Mouse (Mus musculus): Measurements from ENCODE around the gene Cd40. TPM values are rescaled to one million over a fixed set of nuclear protein-coding genes. Genes with fewer than 3 reads are reported as not detected.

Cd40 gene
- polyA plus RNA-seq (2016; fragmentation: Nextera tagmentation; extraction: Ambion mirVana), result 5.5 and 7.8 TPM in 2 replicates

GRCm38 (mm10) chr2:165054888-165055852, at the start of gene Cd40:
Cd40 (plus strand) TSS chr2:165055627.
- Histone ChIP-seq H3K27ac (no peak within 1 kb of the TSS), H3K9ac (replicated peaks) (peak within 1 kb of the TSS; percentile 52), H3K36me3 (no peaks in the 10 kb centered on the region), H3K27me3 (peaks cover 21% of the 10 kb centered on the region; the same call in 1 of the 2 replicates), H3K4me3 (replicated peaks) (peak within 1 kb of the TSS; percentile 29), H3K4me1 (replicated peaks) (peaks cover 19% of the 10 kb centered on the region), H3K4me2 (peak within 1 kb of the TSS; percentile 58), H3K9me3 (no peaks in the 10 kb centered on the region)
- ATAC-seq (ENCODE audit: insufficient number of reproducible peaks, insufficient read depth, low FRiP score, low TSS enrichment, low read depth), result no peak
- 18% methylated on average over 25 of the region's 25 CpGs for WGBS

GRCm38 (mm10) chr2:165006813-165007212, 48.6 kb upstream of the Cd40 start:
- Histone ChIP-seq H3K36me3 (peaks cover 100% of the 10 kb centered on the region), H3K27ac (no peak overlapping the region), H3K9ac (replicated peaks) (no peak overlapping the region), H3K4me2 (no peak overlapping the region), H3K27me3 (no peaks in the 10 kb centered on the region), H3K4me3 (replicated peaks) (no peak overlapping the region), H3K4me1 (replicated peaks) (no peaks in the 10 kb centered on the region), H3K9me3 (no peaks in the 10 kb centered on the region)
- ATAC-seq (ENCODE audit: insufficient number of reproducible peaks, insufficient read depth, low FRiP score, low TSS enrichment, low read depth), result no peak
- 93% methylated on average over 4 of the region's 4 CpGs for whole genome bisulfite sequencing

GRCm38 (mm10) chr2:165007986-165008385, 47.4 kb upstream of the Cd40 start:
- Histone ChIP-seq H3K9me3 (no peaks in the 10 kb centered on the region), H3K36me3 (peaks cover 100% of the 10 kb centered on the region), H3K4me3 (replicated peaks) (no peak overlapping the region), H3K27me3 (no peaks in the 10 kb centered on the region), H3K4me1 (replicated peaks) (no peaks in the 10 kb centered on the region), H3K9ac (replicated peaks) (no peak overlapping the region), H3K4me2 (no peak overlapping the region), H3K27ac (no peak overlapping the region)
- ATAC-seq (ENCODE audit: insufficient number of reproducible peaks, insufficient read depth, low FRiP score, low TSS enrichment, low read depth), result no peak
- WGBS, result 96% methylated on average over 1 of the region's 1 CpGs

GRCm38 (mm10) chr2:165009161-165009560, 46.3 kb upstream of the Cd40 start:
- Histone ChIP-seq H3K9ac (replicated peaks) (no peak overlapping the region), H3K27me3 (no peaks in the 10 kb centered on the region), H3K36me3 (peaks cover 93% of the 10 kb centered on the region), H3K4me1 (replicated peaks) (no peaks in the 10 kb centered on the region), H3K9me3 (no peaks in the 10 kb centered on the region), H3K4me3 (replicated peaks) (no peak overlapping the region), H3K27ac (no peak overlapping the region), H3K4me2 (no peak overlapping the region)
- WGBS, result 95% methylated on average over 14 of the region's 14 CpGs
- no peak for ATAC-seq (ENCODE audit: insufficient number of reproducible peaks, insufficient read depth, low FRiP score, low TSS enrichment, low read depth)

- Histone ChIP-seq H3K9me3 (no peaks in the 10 kb centered on the region), H3K4me3 (replicated peaks) (no peak overlapping the region), H3K4me2 (no peak overlapping the region), H3K27me3 (no peaks in the 10 kb centered on the region), H3K4me1 (replicated peaks) (no peaks in the 10 kb centered on the region), H3K9ac (replicated peaks) (no peak overlapping the region), H3K27ac (no peak overlapping the region), H3K36me3 (peaks cover 88% of the 10 kb centered on the region)
- no peak for ATAC-seq (ENCODE audit: insufficient number of reproducible peaks, insufficient read depth, low FRiP score, low TSS enrichment, low read depth)
- WGBS, result 98% methylated on average over 2 of the region's 2 CpGs
These were observed 45.8 kb upstream of the Cd40 start for GRCm38 (mm10) chr2:165009581-165009980.

GRCm38 (mm10) chr2:165010351-165010750, 45.1 kb upstream of the Cd40 start:
- no peaks in the 10 kb centered on the region for H3K9me3 ChIP-seq
- no peak for ATAC-seq (ENCODE audit: insufficient number of reproducible peaks, insufficient read depth, low FRiP score, low TSS enrichment, low read depth)
- no peak overlapping the region for H3K4me2 ChIP-seq
- peaks cover 84% of the 10 kb centered on the region for H3K36me3 ChIP-seq
- H3K4me3 ChIP-seq (replicated peaks), result no peak overlapping the region
- H3K27me3 ChIP-seq, result no peaks in the 10 kb centered on the region
- 86% methylated on average over 10 of the region's 10 CpGs for WGBS
- H3K27ac ChIP-seq, result no peak overlapping the region
- H3K9ac ChIP-seq (replicated peaks), result no peak overlapping the region
- no peaks in the 10 kb centered on the region for H3K4me1 ChIP-seq (replicated peaks)

- H3K9ac ChIP-seq (replicated peaks), result no peak overlapping the region
- H3K27ac ChIP-seq, result no peak overlapping the region
- whole genome bisulfite sequencing, result 92% methylated on average over 5 of the region's 5 CpGs
- no peaks in the 10 kb centered on the region for H3K9me3 ChIP-seq
- ATAC-seq (ENCODE audit: insufficient number of reproducible peaks, insufficient read depth, low FRiP score, low TSS enrichment, low read depth), result no peak
- H3K4me2 ChIP-seq, result no peak overlapping the region
- H3K4me3 ChIP-seq (replicated peaks), result no peak overlapping the region
- no peaks in the 10 kb centered on the region for H3K27me3 ChIP-seq
- peaks cover 59% of the 10 kb centered on the region for H3K36me3 ChIP-seq
- H3K4me1 ChIP-seq (replicated peaks), result no peaks in the 10 kb centered on the region
These were observed 40.5 kb upstream of the Cd40 start for GRCm38 (mm10) chr2:165014935-165015334.

- H3K4me2 ChIP-seq, result no peak overlapping the region
- H3K36me3 ChIP-seq, result peaks cover 41% of the 10 kb centered on the region
- ATAC-seq (ENCODE audit: insufficient number of reproducible peaks, insufficient read depth, low FRiP score, low TSS enrichment, low read depth), result no peak
- H3K27ac ChIP-seq, result no peak overlapping the region
- H3K9ac ChIP-seq (replicated peaks), result no peak overlapping the region
- 91% methylated on average over 3 of the region's 3 CpGs for WGBS
- H3K4me3 ChIP-seq (replicated peaks), result no peak overlapping the region
- H3K27me3 ChIP-seq, result no peaks in the 10 kb centered on the region
- H3K9me3 ChIP-seq, result no peaks in the 10 kb centered on the region
- H3K4me1 ChIP-seq (replicated peaks), result no peaks in the 10 kb centered on the region
These were observed 34.9 kb upstream of the Cd40 start for GRCm38 (mm10) chr2:165020490-165020889.

GRCm38 (mm10) chr2:165027163-165027562, 28.3 kb upstream of the Cd40 start:
- WGBS, result 84% methylated on average over 1 of the region's 1 CpGs
- no peak overlapping the region for H3K4me2 ChIP-seq

GRCm38 (mm10) chr2:165032533-165032932, 22.9 kb upstream of the Cd40 start:
- H3K27ac ChIP-seq, result no peak overlapping the region
- H3K9me3 ChIP-seq, result no peaks in the 10 kb centered on the region
- H3K9ac ChIP-seq (replicated peaks), result no peak overlapping the region
- H3K4me2 ChIP-seq, result peak overlapping the region; percentile 82
- H3K4me3 ChIP-seq (replicated peaks), result peak overlapping the region; percentile 95; the same call in 1 of the 2 replicates
- no peaks in the 10 kb centered on the region for H3K27me3 ChIP-seq
- WGBS, result 48% methylated on average over 3 of the region's 3 CpGs
- no peaks in the 10 kb centered on the region for H3K36me3 ChIP-seq
- peaks cover 19% of the 10 kb centered on the region for H3K4me1 ChIP-seq (replicated peaks)
- ATAC-seq (ENCODE audit: insufficient number of reproducible peaks, insufficient read depth, low FRiP score, low TSS enrichment, low read depth), result no peak

More at GRCm38 (mm10) chr2:165027163-165027562, 28.3 kb upstream of the Cd40 start:
- H3K4me3 ChIP-seq (replicated peaks), result no peak overlapping the region
- no peaks in the 10 kb centered on the region for H3K27me3 ChIP-seq
- H3K9me3 ChIP-seq, result no peaks in the 10 kb centered on the region
- peaks cover 9% of the 10 kb centered on the region for H3K36me3 ChIP-seq
- no peak overlapping the region for H3K9ac ChIP-seq (replicated peaks)
- no peaks in the 10 kb centered on the region for H3K4me1 ChIP-seq (replicated peaks)
- no peak for ATAC-seq (ENCODE audit: insufficient number of reproducible peaks, insufficient read depth, low FRiP score, low TSS enrichment, low read depth)
- H3K27ac ChIP-seq, result no peak overlapping the region

GRCm38 (mm10) chr2:165033306-165033705, 22.1 kb upstream of the Cd40 start:
- no peak overlapping the region for H3K27ac ChIP-seq
- no peak for ATAC-seq (ENCODE audit: insufficient number of reproducible peaks, insufficient read depth, low FRiP score, low TSS enrichment, low read depth)
- H3K4me1 ChIP-seq (replicated peaks), result peaks cover 19% of the 10 kb centered on the region
- peak overlapping the region; percentile 95 for H3K4me3 ChIP-seq (replicated peaks)
- peak overlapping the region; percentile 97 for H3K9ac ChIP-seq (replicated peaks)
- no peaks in the 10 kb centered on the region for H3K9me3 ChIP-seq
- peak overlapping the region; percentile 82 for H3K4me2 ChIP-seq
- 56% methylated on average over 6 of the region's 6 CpGs for WGBS
- no peaks in the 10 kb centered on the region for H3K27me3 ChIP-seq
- H3K36me3 ChIP-seq, result no peaks in the 10 kb centered on the region

All from limb, embryonic 12.5 days (tissue).